Mouse (Mus musculus): ENCODE results near the gene Psg19. TPM values are rescaled to one million over a fixed set of nuclear protein-coding genes. Genes with fewer than 3 reads are reported as not detected.
"Not testable (repeated sequence)": the region's sequence is repeated elsewhere in the genome, so short reads cannot be mapped to it uniquely, and the experiment has no call there.

Psg19 gene
- total and polyA plus RNA-seq, 3 experiments, result 0.04 TPM; not detected in 2

GRCm38 (mm10) chr7:18760152-18760551 lies 38.2 kb downstream of the Psg19 start:
- not testable (repeated sequence) for H3K27me3 ChIP-seq (ENCODE audit: control insufficient read depth in 1 of 2, insufficient read depth in 2 of 2, low read length in 2 of 2); H3K9ac ChIP-seq (ENCODE audit: control insufficient read depth, low read depth, low read length, poor library complexity, severe bottlenecking); H3K4me3 ChIP-seq (ENCODE audit: control insufficient read depth in 1 of 2, insufficient read depth in 1 of 2, low read depth in 2 of 2, low read length in 2 of 2); H3K36me3 ChIP-seq (ENCODE audit: control insufficient read depth in 1 of 2, insufficient read depth in 2 of 2, low read length in 2 of 2); H3K79me2 ChIP-seq (ENCODE audit: control insufficient read depth, insufficient read depth, low read length, poor library complexity); H3K9me3 ChIP-seq (replicated peaks; ENCODE audit: insufficient read depth, low read length)
- TF ChIP-seq TAL1 (IDR thresholded peaks at IDR 0.05; ENCODE audit: low read length) (peak; percentile 69), TCF12 (IDR thresholded peaks at IDR 0.05; ENCODE audit: low read depth, low read length) (peak; percentile 52), EP300 (IDR thresholded peaks at IDR 0.05; ENCODE audit: low read depth in 1 of 2, low read length in 2 of 2) (peak; percentile 72 to 74), ETS1 (IDR thresholded peaks at IDR 0.05; ENCODE audit: low read depth, low read length) (peak; percentile 61), GATA1 (IDR thresholded peaks at IDR 0.05; ENCODE audit: low read depth, low read length) (peak; percentile 67)
- Histone ChIP-seq H3K4me1 (ENCODE audit: control insufficient read depth in 1 of 2, insufficient read depth in 2 of 2, low read length in 2 of 2) (peaks cover 0 to 14% of the 10 kb centered on the region in 2 experiments; a peak in 3 of 4 replicates), H3K27ac (ENCODE audit: control insufficient read depth, low read depth, low read length) (peak overlapping the region; percentile 92)
- DNase-seq (ENCODE audit: low read depth, low spot score), result peak; percentile 92

GRCm38 (mm10) chr7:18749896-18750477 lies 48.3 kb downstream of the Psg19 start:
- not testable (repeated sequence) for H3K9ac ChIP-seq (ENCODE audit: control insufficient read depth, low read depth, low read length, poor library complexity, severe bottlenecking); H3K9me3 ChIP-seq (replicated peaks; ENCODE audit: insufficient read depth, low read length); H3K36me3 ChIP-seq (ENCODE audit: control insufficient read depth in 1 of 2, insufficient read depth in 2 of 2, low read length in 2 of 2); H3K79me2 ChIP-seq (ENCODE audit: control insufficient read depth, insufficient read depth, low read length, poor library complexity); H3K27me3 ChIP-seq (ENCODE audit: control insufficient read depth in 1 of 2, insufficient read depth in 2 of 2, low read length in 2 of 2); H3K4me3 ChIP-seq (ENCODE audit: control insufficient read depth in 1 of 2, insufficient read depth in 1 of 2, low read depth in 2 of 2, low read length in 2 of 2); H3K4me1 ChIP-seq (ENCODE audit: control insufficient read depth in 1 of 2, insufficient read depth in 2 of 2, low read length in 2 of 2); H3K27ac ChIP-seq (ENCODE audit: control insufficient read depth, low read depth, low read length)
- TF ChIP-seq SMC3 (IDR thresholded peaks at IDR 0.05; ENCODE audit: low read depth, low read length) (peak; percentile 73), ZC3H11A (IDR thresholded peaks at IDR 0.05; ENCODE audit: low read depth, low read length) (peak; percentile 48), RAD21 (IDR thresholded peaks at IDR 0.05; ENCODE audit: low read depth, low read length) (peak; percentile 62), CTCF (IDR thresholded peaks at IDR 0.05 in 2 of 3, conservative IDR thresholded peaks at IDR 0.05 in 1 of 3; ENCODE audit: control insufficient read depth in 1 of 3, insufficient read depth in 1 of 3, low read depth in 2 of 3, low read length in 3 of 3, poor library complexity in 1 of 3, severe bottlenecking in 1 of 3) (peak; percentile 29 to 57 (median 42); a peak in 5 of 6 replicates)
- peak; percentile 45 for DNase-seq (ENCODE audit: low read depth, low spot score)

- Histone ChIP-seq H3K27me3 (ENCODE audit: control insufficient read depth in 1 of 2, insufficient read depth in 2 of 2, low read length in 2 of 2) (peaks cover 2 to 3% of the 10 kb centered on the region in 2 experiments; a peak in 3 of 4 replicates), H3K9me3 (replicated peaks; ENCODE audit: insufficient read depth, low read length) (no peaks in the 10 kb centered on the region), H3K9ac (ENCODE audit: control insufficient read depth, low read depth, low read length, poor library complexity, severe bottlenecking) (no peak overlapping the region), H3K36me3 (ENCODE audit: control insufficient read depth in 1 of 2, insufficient read depth in 2 of 2, low read length in 2 of 2) (no peaks in the 10 kb centered on the region), H3K4me3 (ENCODE audit: control insufficient read depth in 1 of 2, insufficient read depth in 1 of 2, low read depth in 2 of 2, low read length in 2 of 2) (no peak overlapping the region), H3K4me1 (ENCODE audit: control insufficient read depth in 1 of 2, insufficient read depth in 2 of 2, low read length in 2 of 2) (no peaks in the 10 kb centered on the region), H3K79me2 (ENCODE audit: control insufficient read depth, insufficient read depth, low read length, poor library complexity) (no peaks in the 10 kb centered on the region), H3K27ac (ENCODE audit: control insufficient read depth, low read depth, low read length) (no peak overlapping the region)
- TF ChIP-seq MEF2A (IDR thresholded peaks at IDR 0.05; ENCODE audit: extremely low read depth, insufficient replicate concordance, low read depth, low read length, poor library complexity, severe bottlenecking) (no peak), RCOR1 (IDR thresholded peaks at IDR 0.05; ENCODE audit: low read depth, low read length) (no peak), CHD2 (IDR thresholded peaks at IDR 0.05; ENCODE audit: low read length) (no peak), JUND (IDR thresholded peaks at IDR 0.05; ENCODE audit: low read depth, low read length) (no peak)
- DNase-seq (ENCODE audit: low read depth, low spot score), result no peak
Observed at GRCm38 (mm10) chr7:18748994-18749895, 49.1 kb downstream of the Psg19 start.

- H3K36me3 ChIP-seq (ENCODE audit: control insufficient read depth in 1 of 2, insufficient read depth in 2 of 2, low read length in 2 of 2); H3K27me3 ChIP-seq (ENCODE audit: control insufficient read depth in 1 of 2, insufficient read depth in 2 of 2, low read length in 2 of 2); H3K79me2 ChIP-seq (ENCODE audit: control insufficient read depth, insufficient read depth, low read length, poor library complexity); H3K4me3 ChIP-seq (ENCODE audit: control insufficient read depth in 1 of 2, insufficient read depth in 1 of 2, low read depth in 2 of 2, low read length in 2 of 2); H3K9me3 ChIP-seq (replicated peaks; ENCODE audit: insufficient read depth, low read length); H3K4me1 ChIP-seq (ENCODE audit: control insufficient read depth in 1 of 2, insufficient read depth in 2 of 2, low read length in 2 of 2); H3K27ac ChIP-seq (ENCODE audit: control insufficient read depth, low read depth, low read length); H3K9ac ChIP-seq (ENCODE audit: control insufficient read depth, low read depth, low read length, poor library complexity, severe bottlenecking); DNase-seq (ENCODE audit: low read depth, low spot score): not testable (repeated sequence)
Observed at GRCm38 (mm10) chr7:18747420-18747819, 50.9 kb downstream of the Psg19 start.
